Mouse (Mus musculus): Measurements from ENCODE around the gene CK137956. TPM values are rescaled to one million over a fixed set of nuclear protein-coding genes. Genes with fewer than 3 reads are reported as not detected.

CK137956 gene
- polyA plus RNA-seq, 1 experiment = not detected

DNA sequence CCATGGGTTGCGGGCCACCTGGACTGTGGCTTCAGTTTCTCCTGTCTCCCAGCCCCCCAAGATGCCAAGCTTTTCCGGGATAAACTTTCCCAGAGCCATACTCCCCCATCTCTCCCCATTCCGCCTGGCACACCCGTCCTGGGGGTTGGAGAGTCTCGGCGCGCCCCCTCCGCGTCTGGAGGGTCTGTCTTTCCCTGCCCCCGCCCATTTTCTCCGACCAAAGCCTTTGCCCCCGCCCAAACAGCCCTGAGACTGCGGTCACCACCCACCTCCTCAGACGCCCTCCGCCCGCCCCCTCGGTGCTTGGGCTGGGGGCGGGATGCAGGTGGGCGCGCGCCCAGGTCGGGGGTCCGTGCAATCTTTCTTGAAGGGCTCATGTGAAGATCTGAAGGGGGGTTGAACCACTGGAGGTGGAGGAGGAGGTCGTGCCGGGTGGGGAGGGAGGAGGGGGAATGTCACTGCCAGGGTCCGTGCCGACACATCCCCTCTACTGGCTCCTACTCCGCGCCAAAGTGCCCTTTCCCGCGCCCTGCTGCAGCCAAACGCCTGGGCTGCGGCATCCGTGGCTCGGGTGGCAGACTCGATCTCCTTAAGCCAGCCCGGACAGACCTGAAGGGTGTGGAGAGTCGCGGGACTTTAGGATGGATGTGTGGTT is 17.9 kb upstream of the CK137956 start:
- Histone ChIP-seq H3K27me3 (replicated peaks; ENCODE audit: control insufficient read depth, insufficient read depth, low read length) (0 out of 2 replicates have a peak, but pooled peaks cover 1% of the 10 kb centered on the region), H3K4me3 (ENCODE audit: insufficient read depth, low read depth, low read length) (no peak overlapping the region), H3K36me3 (ENCODE audit: control insufficient read depth, insufficient read depth, low read length) (no peaks in the 10 kb centered on the region), H3K27ac (ENCODE audit: insufficient read depth, low read depth, low read length) (no peak overlapping the region), H3K4me1 (ENCODE audit: control insufficient read depth, insufficient read depth, low read length) (no peaks in the 10 kb centered on the region)
- TF ChIP-seq POLR2A (IDR thresholded peaks at IDR 0.05; ENCODE audit: low read depth, low read length) (no peak), CTCF (conservative IDR thresholded peaks at IDR 0.05; ENCODE audit: insufficient read depth, insufficient read length, low read depth, low read length) (no peak)
- 1% methylated on average over 39 of the region's 39 CpGs for WGBS
- no peak for DNase-seq

DNA sequence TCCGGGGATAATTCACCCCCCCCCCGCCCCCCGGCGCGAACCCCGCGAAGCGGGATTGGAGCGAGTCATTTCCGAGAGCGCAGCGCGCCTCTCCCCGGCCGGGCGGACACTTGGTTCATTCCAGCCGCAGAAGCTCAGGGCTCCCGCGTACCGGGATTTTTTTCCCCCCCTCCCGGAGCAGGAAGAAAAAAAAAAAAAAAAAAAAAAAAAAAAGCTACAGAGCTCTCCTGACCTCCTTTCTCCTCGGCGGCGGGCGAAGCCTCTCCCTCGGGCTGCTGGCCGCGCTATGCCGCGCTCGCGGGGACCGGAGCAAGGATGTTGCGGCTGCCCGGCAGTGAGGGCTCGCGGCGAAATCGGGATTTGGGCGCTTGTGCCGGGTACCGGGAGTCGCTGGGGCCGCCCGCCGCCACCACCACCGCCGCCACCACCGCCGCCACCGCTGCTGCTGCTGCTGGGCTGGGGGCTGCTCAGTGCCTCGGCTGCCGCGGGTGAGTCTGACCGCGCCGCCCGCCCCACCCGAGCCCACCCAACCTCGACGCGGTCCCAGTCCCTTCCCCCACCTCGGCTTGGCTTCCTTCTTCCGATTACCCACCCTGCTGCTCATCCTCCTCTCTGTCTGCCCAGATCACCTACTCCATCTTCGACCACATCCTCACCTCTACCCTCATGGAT is 17.2 kb upstream of the CK137956 start, which contains the start of gene Csmd2:
Gene Csmd2 (plus strand): TSS at position 74 of the 672 bp plus-strand sequence.
- Histone ChIP-seq H3K27ac (ENCODE audit: insufficient read depth, low read depth, low read length) (no peak within 1 kb of the TSS), H3K4me3 (ENCODE audit: insufficient read depth, low read depth, low read length) (no peak within 1 kb of the TSS), H3K4me1 (ENCODE audit: control insufficient read depth, insufficient read depth, low read length) (no peaks in the 10 kb centered on the region), H3K36me3 (ENCODE audit: control insufficient read depth, insufficient read depth, low read length) (no peaks in the 10 kb centered on the region), H3K27me3 (replicated peaks; ENCODE audit: control insufficient read depth, insufficient read depth, low read length) (0 out of 2 replicates have a peak, but pooled peaks cover 1% of the 10 kb centered on the region)
- DNase-seq = no peak
- 1% methylated on average over 61 of the region's 65 CpGs for WGBS
- TF ChIP-seq POLR2A (IDR thresholded peaks at IDR 0.05; ENCODE audit: low read depth, low read length) = no peak
- no peak for TF ChIP-seq CTCF (conservative IDR thresholded peaks at IDR 0.05; ENCODE audit: insufficient read depth, insufficient read length, low read depth, low read length)

DNA sequence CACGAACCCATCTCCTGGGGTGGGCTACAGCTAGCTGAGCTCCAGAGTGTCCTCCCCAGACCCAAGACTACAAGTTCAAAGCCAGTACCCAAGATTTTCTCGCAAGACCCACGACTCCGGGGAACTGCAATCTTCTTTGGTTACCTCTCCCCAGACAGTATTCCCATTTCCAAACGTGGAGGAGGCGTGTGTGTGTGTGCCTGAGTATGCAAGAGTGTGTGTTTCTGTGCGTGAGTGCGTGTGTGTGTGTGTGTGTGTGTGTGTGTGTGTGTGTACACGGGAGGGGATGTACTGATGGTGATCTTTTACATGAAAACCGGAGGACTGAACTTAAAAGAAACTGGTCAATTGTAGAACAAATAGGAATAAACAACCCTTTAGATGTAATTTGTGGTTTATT is 16.5 kb upstream of the CK137956 start:
- TF ChIP-seq CTCF (conservative IDR thresholded peaks at IDR 0.05; ENCODE audit: insufficient read depth, insufficient read length, low read depth, low read length) (no peak), POLR2A (IDR thresholded peaks at IDR 0.05; ENCODE audit: low read depth, low read length) (no peak)
- Histone ChIP-seq H3K4me3 (ENCODE audit: insufficient read depth, low read depth, low read length) (no peak overlapping the region), H3K36me3 (ENCODE audit: control insufficient read depth, insufficient read depth, low read length) (no peaks in the 10 kb centered on the region), H3K27ac (ENCODE audit: insufficient read depth, low read depth, low read length) (no peak overlapping the region), H3K4me1 (ENCODE audit: control insufficient read depth, insufficient read depth, low read length) (no peaks in the 10 kb centered on the region), H3K27me3 (replicated peaks; ENCODE audit: control insufficient read depth, insufficient read depth, low read length) (0 out of 2 replicates have a peak, but pooled peaks cover 1% of the 10 kb centered on the region)
- WGBS = 3% methylated on average over 10 of the region's 10 CpGs
- DNase-seq = no peak

DNA sequence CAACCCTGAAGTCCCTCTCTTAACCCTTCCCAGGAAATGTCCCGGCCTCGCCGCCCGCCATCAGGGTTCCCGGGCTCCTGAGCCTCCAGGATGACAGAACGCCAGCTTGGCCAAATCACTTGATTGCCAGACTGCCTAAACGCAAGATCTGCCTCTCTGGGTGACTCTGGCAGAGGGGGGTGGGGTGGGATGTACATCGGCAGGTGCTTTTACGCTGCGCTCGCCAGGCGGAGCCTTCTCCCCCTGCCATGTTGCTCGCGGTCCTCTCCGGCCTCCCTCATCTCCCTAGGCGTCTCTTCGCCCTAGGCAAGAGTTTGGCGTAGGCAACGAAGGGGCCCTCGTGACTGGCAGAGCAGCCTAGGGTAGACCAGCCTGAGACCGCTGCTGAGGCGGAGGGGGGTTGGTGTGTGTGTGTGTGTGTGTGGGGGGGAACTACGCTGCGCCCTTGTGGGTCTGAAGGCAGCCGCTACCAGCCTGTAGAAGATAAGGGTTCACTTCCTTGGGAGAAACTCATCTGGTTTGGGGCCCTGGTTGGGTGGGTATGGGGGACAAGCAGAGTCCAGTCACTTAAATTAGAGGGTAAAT is 15.8 kb upstream of the CK137956 start:
- Histone ChIP-seq H3K36me3 (ENCODE audit: control insufficient read depth, insufficient read depth, low read length) (no peaks in the 10 kb centered on the region), H3K4me3 (ENCODE audit: insufficient read depth, low read depth, low read length) (no peak overlapping the region), H3K27me3 (replicated peaks; ENCODE audit: control insufficient read depth, insufficient read depth, low read length) (0 out of 2 replicates have a peak, but pooled peaks cover 1% of the 10 kb centered on the region), H3K4me1 (ENCODE audit: control insufficient read depth, insufficient read depth, low read length) (no peaks in the 10 kb centered on the region), H3K27ac (ENCODE audit: insufficient read depth, low read depth, low read length) (no peak overlapping the region)
- no peak for DNase-seq
- TF ChIP-seq POLR2A (IDR thresholded peaks at IDR 0.05; ENCODE audit: low read depth, low read length) (no peak), CTCF (conservative IDR thresholded peaks at IDR 0.05; ENCODE audit: insufficient read depth, insufficient read length, low read depth, low read length) (no peak)
- WGBS = 2% methylated on average over 25 of the region's 25 CpGs

DNA sequence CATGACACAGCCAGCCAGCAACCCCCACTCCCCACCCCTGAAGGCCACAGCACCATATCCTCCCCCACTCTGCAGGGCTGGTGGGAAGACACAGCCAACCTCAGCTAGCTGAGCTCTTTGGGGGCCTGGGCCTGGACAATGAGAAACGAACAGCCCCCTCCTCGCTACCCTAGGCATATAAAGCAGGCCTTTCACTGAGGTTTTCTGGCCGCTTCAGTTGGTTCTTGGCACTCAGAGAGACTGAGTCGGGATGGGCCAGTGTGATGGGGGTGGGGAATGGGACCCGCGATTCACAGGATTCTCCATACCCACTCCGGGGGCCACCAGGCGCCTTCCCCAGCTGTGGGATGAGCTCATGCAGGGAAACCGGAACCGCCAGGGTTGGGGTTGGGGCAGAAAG is 15.1 kb upstream of the CK137956 start:
- DNase-seq = no peak
- no peaks in the 10 kb centered on the region for H3K4me1 ChIP-seq (ENCODE audit: control insufficient read depth, insufficient read depth, low read length)
- no peak for TF ChIP-seq POLR2A (IDR thresholded peaks at IDR 0.05; ENCODE audit: low read depth, low read length)
- no peak overlapping the region for H3K27ac ChIP-seq (ENCODE audit: insufficient read depth, low read depth, low read length)
- H3K36me3 ChIP-seq (ENCODE audit: control insufficient read depth, insufficient read depth, low read length) = no peaks in the 10 kb centered on the region
- H3K27me3 ChIP-seq (replicated peaks; ENCODE audit: control insufficient read depth, insufficient read depth, low read length) = 0 out of 2 replicates have a peak, but pooled peaks cover 1% of the 10 kb centered on the region
- no peak overlapping the region for H3K4me3 ChIP-seq (ENCODE audit: insufficient read depth, low read depth, low read length)
- 12% methylated on average over 10 of the region's 10 CpGs for WGBS

DNA sequence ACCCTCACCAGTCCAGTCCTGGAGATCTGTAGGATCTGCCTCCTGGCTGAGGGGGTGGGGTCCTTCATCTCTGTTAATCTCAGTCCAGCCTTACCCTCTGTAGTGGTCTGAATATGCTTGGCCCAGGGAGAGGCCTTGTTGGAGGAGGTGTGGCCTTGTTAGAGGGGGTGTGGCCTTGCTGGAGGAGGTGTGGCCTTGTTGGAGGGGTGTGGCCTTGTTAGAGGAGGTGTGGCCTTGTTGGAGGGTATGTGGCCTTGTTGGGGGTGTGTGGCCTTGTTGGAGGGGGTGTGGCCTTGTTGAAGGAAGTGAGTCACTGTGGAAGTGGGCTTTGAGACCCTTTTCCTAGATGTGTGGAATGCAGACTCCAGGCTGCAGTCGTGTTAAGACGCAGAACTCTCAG is 13.7 kb upstream of the CK137956 start:
- TF ChIP-seq POLR2A (IDR thresholded peaks at IDR 0.05; ENCODE audit: low read depth, low read length) = no peak
- no peak for TF ChIP-seq CTCF (conservative IDR thresholded peaks at IDR 0.05; ENCODE audit: insufficient read depth, insufficient read length, low read depth, low read length)
- H3K4me1 ChIP-seq (ENCODE audit: control insufficient read depth, insufficient read depth, low read length) = no peaks in the 10 kb centered on the region
- no peak overlapping the region for H3K4me3 ChIP-seq (ENCODE audit: insufficient read depth, low read depth, low read length)
- H3K27me3 ChIP-seq (replicated peaks; ENCODE audit: control insufficient read depth, insufficient read depth, low read length) = 0 out of 2 replicates have a peak, but pooled peaks cover 1% of the 10 kb centered on the region
- no peaks in the 10 kb centered on the region for H3K36me3 ChIP-seq (ENCODE audit: control insufficient read depth, insufficient read depth, low read length)
- no peak overlapping the region for H3K27ac ChIP-seq (ENCODE audit: insufficient read depth, low read depth, low read length)
- WGBS = 85% methylated on average over 2 of the region's 2 CpGs
- no peak for DNase-seq

DNA sequence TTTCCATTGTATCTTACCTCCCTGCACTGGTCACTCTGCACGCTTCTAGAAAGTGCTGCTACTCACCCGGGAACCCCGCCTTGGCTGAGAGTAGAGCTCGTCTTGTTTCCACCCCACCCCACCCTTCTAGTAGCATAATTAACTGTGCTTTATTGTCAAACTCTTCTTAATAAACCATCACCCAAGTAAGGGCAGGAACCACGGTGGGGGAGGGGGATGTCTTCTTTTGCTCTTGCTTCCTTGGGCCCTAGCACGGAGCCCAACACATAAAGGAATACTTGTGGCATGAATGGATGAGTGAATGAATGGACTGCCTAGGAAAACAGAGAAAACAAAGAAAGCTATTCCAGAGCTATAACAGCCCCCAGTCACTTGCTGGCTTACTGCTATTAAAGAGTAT is 10.4 kb upstream of the CK137956 start:
- Histone ChIP-seq H3K27ac (ENCODE audit: insufficient read depth, low read depth, low read length) (no peak overlapping the region), H3K4me3 (ENCODE audit: insufficient read depth, low read depth, low read length) (no peak overlapping the region), H3K27me3 (replicated peaks; ENCODE audit: control insufficient read depth, insufficient read depth, low read length) (no peaks in the 10 kb centered on the region), H3K36me3 (ENCODE audit: control insufficient read depth, insufficient read depth, low read length) (no peaks in the 10 kb centered on the region), H3K4me1 (ENCODE audit: control insufficient read depth, insufficient read depth, low read length) (no peaks in the 10 kb centered on the region)
- DNase-seq = no peak
- TF ChIP-seq CTCF (conservative IDR thresholded peaks at IDR 0.05; ENCODE audit: insufficient read depth, insufficient read length, low read depth, low read length) (no peak), POLR2A (IDR thresholded peaks at IDR 0.05; ENCODE audit: low read depth, low read length) (no peak)
- 83% methylated on average over 6 of the region's 6 CpGs for WGBS
